ENCODE assay signal across 12 mouse cellular contexts in the genomic region with DNA sequence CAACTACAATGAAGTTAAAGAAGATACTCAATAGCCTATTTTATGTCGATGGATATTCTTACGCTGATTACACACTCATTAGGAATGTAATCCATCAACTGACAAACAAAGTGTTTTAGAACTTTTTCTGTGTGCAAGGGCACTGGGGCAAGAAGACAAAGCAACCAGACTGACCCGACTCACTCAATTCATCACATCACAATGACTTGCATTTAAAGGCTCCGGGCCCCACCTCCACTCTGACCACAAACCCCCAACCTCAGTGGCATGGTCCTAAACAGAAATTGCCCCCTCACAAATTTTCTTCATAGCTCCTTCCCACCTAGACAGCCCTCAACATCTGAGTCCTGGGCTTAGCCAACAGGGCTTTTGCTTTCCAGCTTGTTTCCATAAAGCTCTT.
DNase-seq lines count a peak whose midpoint lies in the region; ATAC-seq and TF ChIP-seq lines count a peak whose summit lies in the region.
"Had no signal": no experiment of that assay in that cellular context is flagged by ENCODE, and none has a peak within 500 bp of the region (broad histone marks: within the 10 kb centered on the region; RNA-seq: fewer than 3 reads in every experiment).

No protein-coding gene starts in this region.

- intact Hi-C loops in gastrocnemius, postnatal 36 days (cut with DNase I), result no loop called here

- H3K27ac ChIP-seq in midbrain, embryonic 11.5 days (ENCODE audit: low read depth, low read length), result no peak overlapping the region
- H3K27ac ChIP-seq in midbrain, embryonic 10.5 days (replicated peaks), result no peak overlapping the region
- H3K27ac ChIP-seq in hindbrain, embryonic 15.5 days (replicated peaks), result no peak overlapping the region
- H3K27ac ChIP-seq in olfactory bulb, adult 2 months (ENCODE audit: insufficient read depth, low read depth, low read length), result peak overlapping the region; percentile 82; the same call in 1 of the 2 replicates
- no peak overlapping the region for H3K27ac ChIP-seq in intestine, embryonic 15.5 days
- H3K27ac ChIP-seq: liver, embryonic 12.5 days had no signal

- no peak overlapping the region for H3K9ac ChIP-seq in midbrain, embryonic 11.5 days (ENCODE audit: low read length)
- H3K9ac ChIP-seq in hindbrain, embryonic 15.5 days, result no peak overlapping the region
- H3K9ac ChIP-seq in intestine, embryonic 15.5 days, result no peak overlapping the region
- H3K9ac ChIP-seq: liver, embryonic 12.5 days had no signal

- no peak overlapping the region for H3K4me3 ChIP-seq in midbrain, embryonic 11.5 days (ENCODE audit: low read depth, low read length)
- H3K4me3 ChIP-seq in midbrain, embryonic 10.5 days, result no peak overlapping the region
- H3K4me3 ChIP-seq in hindbrain, embryonic 15.5 days, result 0 out of 2 replicates have a peak overlapping the region, but pooled peaks have one; percentile 42
- no peak overlapping the region for H3K4me3 ChIP-seq in olfactory bulb, adult 2 months (ENCODE audit: insufficient read depth, low read depth, low read length)
- no peak overlapping the region for H3K4me3 ChIP-seq in intestine, embryonic 15.5 days (replicated peaks)
- H3K4me3 ChIP-seq: erythroblast, embryonic 14.5 days; liver, embryonic 12.5 days; megakaryocyte, embryonic 14.5 days had no signal

- H3K4me1 ChIP-seq in midbrain, embryonic 11.5 days (ENCODE audit: control insufficient read depth, insufficient read depth, low read length), result peaks cover 10% of the 10 kb centered on the region; the same call in 1 of the 2 replicates
- H3K4me1 ChIP-seq in midbrain, embryonic 10.5 days, result peaks cover 16% of the 10 kb centered on the region
- 0 out of 2 replicates have a peak, but pooled peaks cover 3% of the 10 kb centered on the region for H3K4me1 ChIP-seq in hindbrain, embryonic 15.5 days (replicated peaks)
- H3K4me1 ChIP-seq in olfactory bulb, adult 2 months (ENCODE audit: control insufficient read depth, insufficient read depth, low read length), result peaks cover 2% of the 10 kb centered on the region; the same call in 1 of the 2 replicates
- no peaks in the 10 kb centered on the region for H3K4me1 ChIP-seq in intestine, embryonic 15.5 days (replicated peaks)
- H3K4me1 ChIP-seq: liver, embryonic 12.5 days; megakaryocyte, embryonic 14.5 days had no signal

- no peak for DNase-seq in midbrain, embryonic 11.5 days (ENCODE audit: low spot score, missing footprints)
- DNase-seq in midbrain, embryonic 10.5 days (ENCODE audit: low spot score), result no peak
- DNase-seq in brain, embryonic 14.5 days (ENCODE audit: low read depth), result peak; percentile 9
- no peak for DNase-seq in kidney, adult 9 months
- DNase-seq in gastrocnemius, postnatal 36 days, result no peak
- DNase-seq: cerebellum, adult 18-20 months had no signal

- TF ChIP-seq POLR2A in brain, embryonic 14.5 days (IDR thresholded peaks at IDR 0.05; ENCODE audit: borderline replicate concordance, extremely low read depth, insufficient read depth, insufficient read length, poor library complexity, severe bottlenecking), result no peak
- no peak for TF ChIP-seq POLR2A in olfactory bulb, adult 2 months (IDR thresholded peaks at IDR 0.05; ENCODE audit: insufficient read depth, low read depth, low read length)

- ATAC-seq in midbrain, embryonic 11.5 days (ENCODE audit: low FRiP score), result peak; percentile 50; the same call in 1 of the 2 replicates
- ATAC-seq in hindbrain, embryonic 15.5 days (ENCODE audit: low FRiP score, low read depth), result no peak
- no peak for ATAC-seq in intestine, embryonic 15.5 days
- ATAC-seq: liver, embryonic 12.5 days had no signal

- H3K27me3 ChIP-seq in midbrain, embryonic 11.5 days (ENCODE audit: control insufficient read depth, insufficient read depth, low read length), result peaks cover 17% of the 10 kb centered on the region
- peaks cover 84% of the 10 kb centered on the region for H3K27me3 ChIP-seq in midbrain, embryonic 10.5 days (ENCODE audit: low read depth, poor library complexity, severe bottlenecking)
- H3K27me3 ChIP-seq in hindbrain, embryonic 15.5 days, result peaks cover 8% of the 10 kb centered on the region; the same call in 1 of the 2 replicates
- no peaks in the 10 kb centered on the region for H3K27me3 ChIP-seq in intestine, embryonic 15.5 days (replicated peaks)
- H3K27me3 ChIP-seq: liver, embryonic 12.5 days had no signal

- no peaks in the 10 kb centered on the region for H3K36me3 ChIP-seq in midbrain, embryonic 11.5 days (ENCODE audit: control insufficient read depth, insufficient read depth, low read length)
- H3K36me3 ChIP-seq in midbrain, embryonic 10.5 days, result no peaks in the 10 kb centered on the region
- no peaks in the 10 kb centered on the region for H3K36me3 ChIP-seq in hindbrain, embryonic 15.5 days
- no peaks in the 10 kb centered on the region for H3K36me3 ChIP-seq in intestine, embryonic 15.5 days
- H3K36me3 ChIP-seq: liver, embryonic 12.5 days had no signal

- H3K9me3 ChIP-seq in midbrain, embryonic 11.5 days (ENCODE audit: control insufficient read depth, low read length), result no peaks in the 10 kb centered on the region
- H3K9me3 ChIP-seq in midbrain, embryonic 10.5 days (replicated peaks), result no peaks in the 10 kb centered on the region
- H3K9me3 ChIP-seq in hindbrain, embryonic 15.5 days, result no peaks in the 10 kb centered on the region
- H3K9me3 ChIP-seq in intestine, embryonic 15.5 days, result no peaks in the 10 kb centered on the region
- H3K9me3 ChIP-seq: liver, embryonic 12.5 days; megakaryocyte, embryonic 14.5 days had no signal

- no peak overlapping the region for H3K4me2 ChIP-seq in midbrain, embryonic 11.5 days
- H3K4me2 ChIP-seq in hindbrain, embryonic 15.5 days, result peak overlapping the region; percentile 46
- no peak overlapping the region for H3K4me2 ChIP-seq in intestine, embryonic 15.5 days (replicated peaks)
- H3K4me2 ChIP-seq: liver, embryonic 12.5 days had no signal

- 28% methylated on average over 4 of the region's 4 CpGs for WGBS in midbrain, embryonic 11.5 days
- WGBS in midbrain, embryonic 10.5 days, result 46% methylated on average over 4 of the region's 4 CpGs
- 23% methylated on average over 4 of the region's 4 CpGs for WGBS in hindbrain, embryonic 15.5 days
- 24% methylated on average over 4 of the region's 4 CpGs for WGBS in olfactory bulb, adult 2 months
- WGBS in intestine, embryonic 15.5 days, result 51% methylated on average over 4 of the region's 4 CpGs

- no peak for TF ChIP-seq CTCF in brain, embryonic 14.5 days (IDR thresholded peaks at IDR 0.05; ENCODE audit: borderline replicate concordance, extremely low read depth, insufficient read depth, insufficient read length)
- no peak for TF ChIP-seq CTCF in olfactory bulb, adult 2 months (IDR thresholded peaks at IDR 0.05; ENCODE audit: insufficient read depth, low read depth, low read length)
